Mouse (Mus musculus) ovary, adult 18-20 months (tissue): Measurements from ENCODE around the gene Smc3.
"Not testable (repeated sequence)": the region's sequence is repeated elsewhere in the genome, so short reads cannot be mapped to it uniquely, and the experiment has no call there.

Source experiments
- DNase-seq: peaks from one replicate; pipeline ENCODE4 v3.0.0; 2022; ENCODE audit warnings: low spot score, mixed read lengths

Smc3 gene

DNA sequence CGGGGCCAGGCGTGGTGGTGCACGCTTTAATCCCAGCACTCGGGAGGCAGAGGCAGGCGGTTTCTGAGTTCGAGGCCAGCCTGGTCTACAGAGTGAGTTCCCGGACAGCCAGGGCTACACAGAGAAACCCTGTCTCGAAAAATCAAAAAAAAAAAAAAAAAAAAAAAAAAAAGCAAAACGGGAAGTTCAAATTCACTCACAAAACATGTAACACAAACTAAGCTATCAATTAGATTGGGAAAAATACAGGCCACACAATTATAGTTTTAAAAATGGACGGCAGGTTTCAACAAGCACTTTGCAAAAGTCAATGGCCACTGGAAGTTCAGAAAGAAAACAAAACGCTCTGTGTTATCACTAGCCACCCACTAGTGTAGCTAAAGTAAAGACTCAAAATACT, 56.2 kb downstream of the Smc3 start:
- DNase-seq, result not testable (repeated sequence)

DNA sequence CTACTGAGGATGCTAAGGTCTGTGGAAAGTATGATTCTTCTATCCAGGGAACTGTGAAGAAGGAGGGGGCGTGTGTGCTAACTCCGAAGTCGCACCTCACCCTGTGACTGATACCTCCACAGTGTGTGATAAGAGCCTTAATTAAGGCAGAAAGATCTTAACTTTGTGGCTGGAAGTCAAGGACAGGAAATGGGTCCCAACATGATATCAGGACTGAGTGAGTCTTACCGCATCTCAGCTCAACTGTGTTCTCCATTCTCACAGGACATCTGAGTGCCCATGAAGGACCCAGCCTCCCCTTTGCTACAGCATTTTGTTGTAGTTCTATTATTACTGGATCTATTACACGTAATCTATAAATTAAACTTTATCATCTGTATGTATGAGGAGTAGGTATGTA, 57.2 kb downstream of the Smc3 start:
- no peak for DNase-seq

DNA sequence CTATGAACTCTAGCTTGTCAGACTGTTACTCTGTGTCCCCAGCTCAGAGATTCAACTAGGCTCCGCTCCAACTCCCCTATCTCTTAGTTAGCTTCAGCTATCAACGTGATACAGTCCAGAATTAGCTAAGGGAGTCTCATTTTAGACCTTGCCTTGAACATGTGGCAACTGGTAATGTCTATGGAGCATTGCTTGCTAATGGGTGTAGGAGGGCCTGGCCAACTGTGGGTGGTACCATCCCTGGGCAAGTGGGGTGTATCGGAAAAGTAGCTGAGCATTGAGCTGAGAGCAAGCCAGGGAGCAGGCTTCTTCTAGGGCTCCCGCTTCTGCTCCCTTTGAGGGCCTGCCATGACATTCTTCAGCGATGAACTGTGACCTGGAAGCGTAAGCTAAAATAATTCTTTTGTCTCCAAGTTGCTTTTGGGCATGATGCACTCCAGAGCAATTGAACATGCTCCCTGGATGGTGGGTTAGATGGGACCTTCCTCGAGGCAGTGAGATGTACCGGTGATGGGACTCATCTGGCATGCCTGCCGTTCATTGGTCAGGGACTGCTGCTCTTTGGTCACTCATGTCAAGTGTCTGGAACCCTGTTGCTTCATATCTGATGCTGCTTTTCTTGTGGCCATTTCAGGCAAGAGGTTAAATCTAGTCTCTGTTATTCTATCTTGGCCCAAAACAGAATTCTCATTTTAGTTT, 60.7 kb downstream of the Smc3 start:
- DNase-seq, result no peak

DNA sequence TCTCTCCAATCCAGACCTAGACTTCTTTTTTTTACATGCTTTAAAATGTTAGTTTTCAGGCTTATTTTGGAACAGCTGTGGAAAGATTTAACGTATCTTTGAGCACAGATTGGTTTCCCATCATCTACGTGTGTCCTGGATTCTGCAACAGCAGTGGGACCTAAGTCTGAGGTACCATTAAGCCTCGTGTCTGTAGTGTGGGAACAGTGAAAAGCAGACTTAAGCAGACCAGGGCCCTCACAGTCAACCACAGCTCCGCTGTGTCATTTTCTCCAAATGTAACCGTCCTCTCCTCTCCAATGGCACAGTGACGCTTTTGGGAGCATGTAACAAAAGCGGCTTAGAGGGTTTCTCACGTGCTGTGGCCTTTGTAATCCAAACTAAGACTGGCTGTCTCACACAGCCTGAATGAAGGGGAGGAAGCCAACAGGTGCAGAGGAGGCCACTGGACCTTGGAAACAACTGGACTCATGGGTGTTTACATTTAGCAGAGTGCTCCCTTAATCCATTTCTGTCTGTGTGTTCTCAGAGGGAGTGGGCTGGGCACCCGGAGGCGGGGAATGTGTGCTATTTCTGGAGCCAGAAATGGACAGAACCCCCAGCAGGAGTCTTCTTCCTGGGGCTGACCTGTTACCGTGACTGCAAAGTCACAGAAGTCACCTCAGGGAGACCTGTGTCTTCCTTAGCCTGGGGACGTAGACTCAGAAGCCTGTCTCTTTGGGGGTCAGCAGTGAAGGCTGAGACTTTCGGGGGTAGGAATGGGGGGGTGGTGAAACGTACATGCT, 61.9 kb downstream of the Smc3 start:
- DNase-seq, result no peak

DNA sequence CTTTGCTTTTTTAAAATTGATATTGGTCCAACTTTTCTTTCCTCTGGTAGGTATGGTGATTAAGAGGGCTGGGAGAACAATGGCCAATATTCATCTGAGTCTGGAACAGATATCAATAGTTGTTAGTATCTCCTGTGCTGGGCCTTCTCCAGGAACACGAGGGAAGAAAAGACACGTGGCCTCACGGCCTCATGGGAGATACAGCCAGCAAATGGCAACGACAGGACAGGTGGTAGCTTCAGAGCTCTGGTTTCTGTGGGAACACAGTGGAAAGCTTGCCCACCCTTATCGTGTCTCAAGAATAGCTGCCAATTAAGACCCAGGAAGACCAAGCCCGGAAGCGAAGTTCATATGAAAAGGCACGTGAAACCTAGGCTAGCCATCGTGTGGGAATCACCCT, 64.6 kb downstream of the Smc3 start:
- no peak for DNase-seq

DNA sequence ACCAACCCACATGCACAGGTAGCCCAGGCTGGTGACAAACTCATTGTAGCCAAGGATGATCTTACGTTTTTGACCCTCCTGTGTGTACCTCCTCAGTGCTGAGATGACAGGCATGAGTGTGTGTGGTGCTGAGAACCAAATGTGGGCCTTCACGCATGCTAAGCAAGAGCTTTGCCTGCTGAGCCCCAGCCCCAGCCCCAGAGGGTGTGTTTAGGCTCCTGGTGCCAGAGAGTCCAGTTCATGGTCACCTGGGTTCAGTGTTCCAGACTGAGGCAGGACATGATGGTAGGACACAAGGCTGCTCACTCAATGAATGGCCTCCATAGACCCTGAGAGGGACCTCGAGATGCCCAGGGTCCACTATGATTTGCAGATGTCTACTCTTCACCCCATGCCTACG, 65.2 kb downstream of the Smc3 start:
- no peak for DNase-seq

DNA sequence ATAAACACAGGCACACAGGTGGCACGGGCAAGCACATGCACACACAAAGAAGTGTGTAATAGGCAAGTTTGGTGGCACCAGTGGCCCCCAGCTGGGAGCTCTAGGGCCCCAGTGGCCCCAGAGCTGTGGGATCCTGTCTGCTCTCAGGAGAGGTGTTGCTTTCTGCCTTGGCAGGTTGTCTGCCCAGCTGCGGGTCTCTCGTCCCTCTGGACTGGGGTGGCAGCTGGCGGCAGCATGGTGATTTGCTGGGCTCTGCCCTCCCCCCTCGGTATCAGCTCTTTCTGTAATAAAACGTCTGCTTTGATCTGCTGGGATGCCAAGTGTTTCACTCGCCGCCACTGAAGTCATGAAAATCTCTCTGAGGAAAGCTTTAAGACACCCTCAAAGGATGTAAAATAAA, 66.5 kb downstream of the Smc3 start:
- DNase-seq, result no peak

DNA sequence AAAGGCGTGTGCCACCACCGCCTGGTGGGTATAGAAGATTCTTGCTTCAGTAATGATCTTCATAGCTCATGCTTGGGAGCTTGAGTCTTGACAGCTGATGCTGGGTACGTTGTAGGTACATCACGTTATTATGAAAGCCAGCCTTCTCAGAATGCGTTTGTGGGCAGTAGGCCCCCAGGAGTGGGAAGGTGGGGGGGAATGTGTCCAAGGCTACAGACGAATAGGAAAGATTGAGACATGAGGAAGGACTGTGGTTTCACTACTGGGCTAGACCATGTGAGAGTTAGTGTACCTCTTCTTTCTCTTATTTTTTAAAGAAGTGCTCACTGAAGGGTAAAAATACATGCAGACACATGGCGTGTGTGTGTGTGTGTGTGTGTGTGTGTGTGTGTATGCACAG, 68.6 kb downstream of the Smc3 start:
- no peak for DNase-seq

DNA sequence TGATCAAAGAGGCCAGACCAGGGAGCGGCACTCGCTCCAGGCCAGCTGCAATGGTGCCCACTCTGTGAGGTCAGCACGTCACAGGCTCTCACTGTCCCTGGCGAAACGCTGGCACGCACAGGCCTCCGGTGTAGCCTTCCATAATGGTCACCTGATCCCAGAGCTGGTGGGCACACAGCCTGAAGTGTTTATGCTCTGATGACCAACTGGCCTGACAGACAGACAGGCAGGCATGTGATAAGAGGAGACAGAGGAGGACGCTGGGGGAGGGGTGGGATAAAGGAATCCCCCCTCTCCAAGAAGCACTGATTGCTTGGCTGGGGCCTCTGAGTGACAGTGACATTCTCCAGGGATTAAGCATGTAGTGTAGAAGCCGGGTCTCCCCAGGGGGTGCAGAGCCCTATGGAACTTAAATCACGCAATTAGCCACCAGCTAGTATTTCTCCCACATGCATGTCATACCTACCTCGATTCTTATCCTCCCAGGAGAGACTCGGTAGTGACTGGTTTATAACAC, 70.5 kb downstream of the Smc3 start:
- no peak for DNase-seq

DNA sequence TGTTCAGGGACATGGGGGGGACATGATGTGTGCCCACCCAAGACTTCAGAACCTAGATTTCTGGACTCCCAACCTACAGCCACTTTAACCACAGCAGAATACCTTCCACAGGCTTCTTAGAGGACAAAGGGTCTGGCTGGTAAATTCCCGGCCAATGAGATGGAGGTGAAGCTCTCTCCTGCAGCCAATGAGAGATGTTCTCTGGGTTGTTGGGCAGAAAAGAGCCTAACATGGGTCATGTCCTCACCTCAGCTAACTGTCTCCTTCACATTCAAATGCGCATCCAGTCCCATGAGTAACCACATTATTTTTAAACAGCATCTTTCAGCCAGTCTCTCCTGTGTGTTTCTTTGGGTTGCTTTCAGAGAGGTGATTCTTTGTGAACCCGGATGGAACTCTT, 71.2 kb downstream of the Smc3 start:
- no peak for DNase-seq

DNA sequence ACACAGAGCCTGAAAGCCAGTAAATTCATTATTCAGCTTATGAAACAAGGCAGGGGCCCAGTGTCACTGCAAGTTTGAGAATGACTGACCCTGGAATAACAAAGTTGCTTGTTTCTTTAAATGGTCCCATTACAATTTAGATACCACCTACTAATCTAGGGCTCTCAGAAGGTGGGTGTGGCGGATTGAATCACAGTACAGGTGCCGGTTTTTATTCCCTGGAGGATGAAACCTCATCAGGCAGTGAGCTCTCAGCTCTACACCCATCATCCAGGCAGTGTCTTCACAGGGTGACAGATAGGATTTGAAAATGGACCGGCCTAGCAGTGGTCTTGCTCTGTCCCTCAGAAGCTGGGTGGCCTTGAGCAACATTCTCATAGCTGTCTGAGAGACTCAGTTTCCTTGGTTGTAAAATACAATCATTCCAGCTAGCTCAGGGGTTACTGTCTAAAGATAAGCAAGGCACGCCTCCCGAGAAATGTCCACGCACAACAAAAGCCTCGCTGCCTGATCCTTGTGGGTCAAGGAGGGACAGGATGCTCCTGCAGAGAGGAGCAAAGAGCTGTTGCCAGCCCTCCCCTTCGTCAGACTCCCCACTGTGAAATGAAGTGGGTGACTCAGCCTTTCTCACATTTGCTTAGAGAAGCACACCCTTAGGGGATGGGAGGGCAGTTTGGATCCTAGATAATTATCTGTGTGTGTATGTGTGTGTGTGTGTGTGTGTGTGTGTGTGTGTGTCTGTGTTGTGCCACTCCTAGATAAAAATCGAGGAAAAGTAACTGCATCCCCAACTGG, 74.1 kb downstream of the Smc3 start:
- DNase-seq, result no peak

DNA sequence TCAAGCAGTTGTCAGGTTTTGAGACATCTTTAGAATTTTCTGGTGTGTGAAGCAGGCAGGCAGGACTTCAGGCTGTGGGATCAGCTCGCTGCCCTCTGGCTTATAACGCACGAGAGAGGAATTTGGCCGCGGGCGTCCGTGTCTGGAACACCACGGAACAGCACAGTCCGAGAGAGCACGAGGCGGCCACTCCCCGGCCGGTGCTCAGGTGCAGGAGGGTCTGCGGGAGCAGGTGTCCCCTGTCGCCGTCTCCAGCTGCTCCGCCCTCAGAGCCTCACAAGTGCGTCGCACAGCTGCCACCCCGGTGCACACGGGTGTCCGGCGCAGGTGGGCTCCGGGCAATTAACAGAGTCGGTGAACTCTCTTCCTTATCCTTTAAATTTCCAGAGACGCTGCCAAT, 76.0 kb downstream of the Smc3 start:
- no peak for DNase-seq

DNA sequence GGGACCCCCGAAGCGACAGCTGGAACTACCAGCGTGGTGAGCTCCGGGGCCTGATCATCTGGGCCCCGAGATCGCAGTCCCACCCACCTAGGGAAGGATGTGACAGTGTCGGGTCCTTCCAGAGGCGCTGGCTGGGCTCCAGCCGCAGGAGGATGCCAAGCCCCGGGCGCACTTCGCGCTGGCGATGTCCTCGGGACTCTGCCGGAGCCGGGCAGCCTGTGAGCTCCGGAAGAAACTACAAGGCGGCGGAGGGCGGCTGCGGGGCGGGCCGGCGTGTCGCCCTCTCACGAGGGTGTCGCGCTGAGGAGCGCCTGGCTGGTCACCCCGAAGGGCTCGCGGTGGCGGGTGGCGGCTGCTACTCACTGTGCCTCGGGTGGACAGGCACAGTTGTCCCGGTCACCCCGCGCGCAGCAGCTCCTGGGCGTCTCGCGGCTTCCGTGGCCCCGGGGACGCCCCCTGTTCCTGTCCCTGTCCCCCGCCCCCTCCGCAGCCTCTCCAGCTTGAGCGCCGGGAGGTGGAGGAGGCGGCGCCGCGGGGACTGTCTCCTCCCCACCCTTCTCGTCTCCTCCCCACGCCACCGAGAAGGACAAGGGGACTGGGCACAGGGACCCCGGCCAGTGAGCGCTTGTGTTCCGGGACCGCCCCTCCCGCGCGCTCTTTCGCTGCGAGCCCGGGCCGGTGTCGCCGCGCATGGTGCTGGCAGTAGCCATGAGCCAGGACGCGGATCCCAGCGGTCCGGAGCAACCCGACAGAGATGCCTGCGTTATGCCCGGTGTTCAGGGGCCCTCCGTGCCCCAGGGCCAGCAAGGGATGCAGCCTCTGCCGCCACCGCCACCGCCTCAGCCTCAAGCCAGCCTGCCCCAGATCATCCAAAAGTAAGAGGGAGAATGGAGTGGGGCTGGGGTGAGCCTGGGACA, 76.8 kb downstream of the Smc3 start, which contains the start of gene Rbm20:
Gene Rbm20 (plus strand): TSS at position 589 of the 917 bp plus-strand sequence.
- no peak for DNase-seq

DNA sequence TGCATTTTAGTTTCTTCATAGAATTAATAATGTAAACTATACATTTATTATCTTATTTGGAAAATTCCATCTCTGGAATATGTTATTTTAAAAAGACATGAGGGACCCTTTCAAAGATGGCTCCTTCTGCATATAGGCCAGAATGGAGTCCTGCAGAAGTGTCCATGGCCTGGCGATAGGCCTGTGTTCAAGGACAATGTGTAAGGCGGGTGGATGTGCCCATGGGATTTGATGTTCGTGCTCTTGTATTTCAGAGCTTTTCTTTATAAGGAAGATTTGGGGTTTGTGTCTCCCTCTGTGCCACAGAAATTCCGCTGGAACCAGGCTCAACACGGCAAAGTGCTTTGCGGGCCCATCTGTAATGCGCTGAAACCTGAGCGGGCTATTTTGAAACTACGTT, 79.0 kb downstream of the Smc3 start:
- no peak for DNase-seq

DNA sequence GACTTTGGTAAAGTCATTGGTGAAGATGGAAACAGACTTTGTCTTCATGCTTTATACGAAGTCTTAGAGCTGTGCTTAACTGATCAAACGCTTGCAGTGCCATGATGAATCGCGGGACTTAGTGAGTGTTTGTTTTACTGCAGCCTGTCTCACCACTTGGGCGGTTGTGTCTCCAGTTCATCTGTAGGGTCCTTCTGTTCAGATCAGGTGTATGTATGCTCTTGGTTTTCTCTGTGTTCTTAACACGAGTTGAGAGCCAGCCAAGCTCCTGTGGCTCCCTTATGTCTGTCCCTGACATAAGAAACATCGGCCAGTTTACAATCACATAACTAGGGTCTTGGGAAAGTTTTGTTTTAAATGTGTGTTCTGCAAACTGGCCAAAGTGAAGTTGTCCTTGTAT, 79.8 kb downstream of the Smc3 start:
- DNase-seq, result no peak

DNA sequence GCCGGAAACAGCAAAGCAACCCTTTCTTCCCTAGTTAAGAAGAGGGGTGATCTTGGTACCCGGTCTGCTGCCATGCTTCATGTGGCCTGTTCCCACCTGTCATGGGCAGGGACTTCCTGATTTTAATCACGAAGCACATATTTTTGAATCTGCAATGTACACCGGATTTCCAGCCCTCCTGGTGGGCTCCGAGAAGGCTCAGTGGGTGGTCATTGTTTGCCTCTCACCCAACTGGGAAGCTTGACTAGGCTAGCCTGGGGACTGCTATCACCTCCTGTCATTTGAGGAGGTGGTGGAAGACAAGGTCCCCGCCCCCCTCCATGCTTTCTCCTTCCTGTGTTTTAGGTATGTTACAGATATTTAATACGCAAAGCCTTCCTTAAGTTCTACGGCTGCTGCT, 82.2 kb downstream of the Smc3 start:
- DNase-seq, result no peak

DNA sequence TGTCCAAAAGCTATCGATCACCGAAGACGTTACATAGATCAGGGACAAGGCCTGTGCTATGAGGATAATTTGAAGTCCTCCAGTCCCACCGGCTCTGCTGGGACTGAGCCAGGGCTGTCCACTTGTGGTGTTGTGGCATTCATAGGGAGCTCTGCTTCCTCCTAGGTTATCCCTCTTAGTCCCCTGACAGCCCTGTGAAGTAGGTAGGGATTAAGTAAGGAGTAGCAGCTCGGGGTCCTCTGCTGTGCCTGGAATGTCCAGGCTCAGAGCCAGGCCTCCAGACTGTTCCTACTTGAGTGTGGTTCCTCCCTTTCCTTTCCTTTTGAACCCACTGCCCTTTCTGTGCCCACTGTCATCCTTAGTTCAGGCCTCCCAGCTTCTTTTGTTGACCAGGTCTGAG, 87.4 kb downstream of the Smc3 start:
- no peak for DNase-seq

DNA sequence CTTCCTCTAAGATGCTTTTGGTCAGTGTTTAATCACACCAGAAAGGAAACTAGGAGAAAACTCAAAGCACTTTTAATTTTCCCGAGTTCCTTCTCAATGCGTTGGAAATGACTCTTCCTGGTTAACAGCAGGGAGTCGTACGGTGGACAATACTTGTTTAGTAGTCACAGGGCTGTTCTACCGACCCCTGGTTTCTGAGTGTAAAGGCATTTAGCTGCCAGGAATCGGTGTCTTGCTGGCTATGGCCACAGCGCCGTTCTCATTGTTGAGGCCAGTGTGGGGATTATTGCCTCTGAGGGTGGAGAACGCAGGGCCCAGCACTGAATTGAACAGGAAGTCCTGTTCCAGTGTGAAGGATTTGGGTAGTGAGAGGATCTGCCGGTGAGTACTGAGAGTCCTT, 90.6 kb downstream of the Smc3 start:
- no peak for DNase-seq

DNA sequence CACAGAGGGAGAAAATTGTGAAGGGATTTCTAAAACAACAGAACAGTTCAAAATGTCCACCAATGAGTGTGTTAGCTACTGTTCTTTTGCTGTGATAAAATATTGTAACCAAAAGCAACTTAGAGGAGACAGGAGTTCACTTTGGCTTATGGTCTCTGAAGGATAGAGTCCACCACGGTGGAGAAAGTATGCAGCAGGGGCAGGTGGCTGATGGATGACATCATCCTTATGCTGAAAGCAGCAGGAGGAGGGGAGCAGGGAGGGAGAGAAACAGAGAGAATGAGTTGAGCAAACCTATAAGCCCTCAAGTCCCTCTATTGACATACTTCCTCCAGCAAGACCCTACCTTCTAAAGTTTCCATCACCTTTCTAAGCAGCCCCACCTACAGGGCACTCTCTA, 93.8 kb downstream of the Smc3 start:
- no peak for DNase-seq
